Mouse (Mus musculus): Measurements from ENCODE around the gene Scg5.
A peak's percentile ranks its signal among the peaks of the same experiment; 100 is the strongest.

Gene Scg5

GRCm38 (mm10) chr2:113806851-113807577 is 21.9 kb downstream of the Scg5 start:
- DNase-seq (ENCODE audit: extremely low spot score, low spot score) = no peak

- DNase-seq (ENCODE audit: extremely low spot score, low spot score) = no peak
Measured at GRCm38 (mm10) chr2:113805765-113806164, 23.2 kb downstream of the Scg5 start.

- DNase-seq (ENCODE audit: extremely low spot score, low spot score) = no peak
Measured at GRCm38 (mm10) chr2:113803753-113804152, 25.2 kb downstream of the Scg5 start.

GRCm38 (mm10) chr2:113800846-113801245 is 28.1 kb downstream of the Scg5 start:
- DNase-seq (ENCODE audit: extremely low spot score, low spot score) = no peak

- no peak for DNase-seq (ENCODE audit: extremely low spot score, low spot score)
Measured at GRCm38 (mm10) chr2:113798605-113799004, 30.3 kb downstream of the Scg5 start.

- DNase-seq (ENCODE audit: extremely low spot score, low spot score) = no peak
Measured at GRCm38 (mm10) chr2:113795186-113795585, 33.7 kb downstream of the Scg5 start.

- DNase-seq (ENCODE audit: extremely low spot score, low spot score) = no peak
Measured at GRCm38 (mm10) chr2:113793521-113793920, 35.4 kb downstream of the Scg5 start.

GRCm38 (mm10) chr2:113788821-113789387 is 40.0 kb downstream of the Scg5 start:
- no peak for DNase-seq (ENCODE audit: extremely low spot score, low spot score)

GRCm38 (mm10) chr2:113787882-113788281 is 41.0 kb downstream of the Scg5 start:
- no peak for DNase-seq (ENCODE audit: extremely low spot score, low spot score)

GRCm38 (mm10) chr2:113784851-113785250 is 44.1 kb downstream of the Scg5 start:
- no peak for DNase-seq (ENCODE audit: extremely low spot score, low spot score)

GRCm38 (mm10) chr2:113781521-113781920 is 47.4 kb downstream of the Scg5 start:
- no peak for DNase-seq (ENCODE audit: extremely low spot score, low spot score)

- DNase-seq (ENCODE audit: extremely low spot score, low spot score) = no peak
Measured at GRCm38 (mm10) chr2:113781107-113781506, 47.8 kb downstream of the Scg5 start.

GRCm38 (mm10) chr2:113779336-113779735 is 49.6 kb downstream of the Scg5 start:
- DNase-seq (ENCODE audit: extremely low spot score, low spot score) = no peak

- DNase-seq (ENCODE audit: extremely low spot score, low spot score) = no peak
Measured at GRCm38 (mm10) chr2:113778036-113778435, 50.9 kb downstream of the Scg5 start.

- DNase-seq (ENCODE audit: extremely low spot score, low spot score) = no peak
Measured at GRCm38 (mm10) chr2:113776297-113776696, 52.6 kb downstream of the Scg5 start.

- no peak for DNase-seq (ENCODE audit: extremely low spot score, low spot score)
Measured at GRCm38 (mm10) chr2:113774150-113774805, 54.6 kb downstream of the Scg5 start.

GRCm38 (mm10) chr2:113768541-113769303 is 60.2 kb downstream of the Scg5 start:
- DNase-seq (ENCODE audit: extremely low spot score, low spot score) = no peak

GRCm38 (mm10) chr2:113765885-113766284 is 63.0 kb downstream of the Scg5 start:
- DNase-seq (ENCODE audit: extremely low spot score, low spot score) = no peak

- no peak for DNase-seq (ENCODE audit: extremely low spot score, low spot score)
Measured at GRCm38 (mm10) chr2:113764968-113765367, 64.0 kb downstream of the Scg5 start.

- peak; percentile 69 for DNase-seq (ENCODE audit: extremely low spot score, low spot score)
Measured at GRCm38 (mm10) chr2:113758311-113759161, 70.4 kb downstream of the Scg5 start, which contains the start of gene Grem1. Gene Grem1 (minus strand): TSS chr2:113758646.

Data from neural tube, embryonic 10.5 days (tissue).